Mouse (Mus musculus): ENCODE data around the gene Stx8.

The Stx8 gene

DNA sequence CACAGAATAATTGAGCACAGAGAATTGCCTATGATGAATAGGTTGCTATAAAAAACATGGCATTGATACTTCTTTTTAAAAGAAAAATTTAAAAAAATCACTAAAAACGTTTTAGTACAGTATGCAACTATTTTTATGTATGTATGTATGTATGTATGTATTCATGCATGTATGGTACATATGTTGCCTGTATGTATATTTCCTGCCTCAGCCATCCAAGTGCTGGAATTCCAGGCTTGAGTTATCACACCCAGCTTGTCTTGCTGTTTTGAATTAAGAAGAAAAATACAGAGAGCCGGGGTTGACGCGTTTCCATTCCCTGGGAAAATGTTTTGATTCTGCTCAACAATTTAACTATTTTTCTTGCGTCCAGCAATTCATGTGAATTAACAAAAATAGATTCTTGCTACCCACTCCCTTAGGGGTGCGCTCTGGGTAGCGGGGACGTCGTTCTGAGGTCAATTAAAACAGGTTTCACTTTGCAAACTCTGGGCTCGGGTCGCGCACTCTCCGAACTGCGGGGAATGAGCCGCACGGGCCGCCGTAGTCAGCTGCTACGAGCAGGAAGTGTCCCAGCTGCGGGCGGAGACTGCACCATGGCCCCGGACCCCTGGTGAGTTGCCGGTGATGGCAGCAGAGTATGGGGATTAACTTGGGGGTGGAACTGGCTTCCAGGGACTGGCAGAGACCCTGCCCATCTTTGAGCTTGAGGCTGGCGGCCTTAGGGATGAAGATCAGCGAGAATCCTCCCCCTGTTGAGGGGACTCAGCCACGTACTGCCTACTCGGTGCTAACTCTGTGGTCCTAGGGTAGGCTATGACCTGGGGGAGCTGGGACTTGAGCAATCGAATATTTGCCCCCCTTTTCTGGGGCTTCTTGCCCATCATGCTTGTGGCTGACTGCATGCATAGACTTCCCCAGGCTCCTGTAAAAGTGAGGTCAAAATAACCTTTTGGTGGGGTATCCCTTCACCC is at the start of gene Stx8:
Stx8 (plus strand) TSS at position 289 of the 974 bp plus-strand sequence.
- DNase-seq: peak; percentile 97 to 99

- DNase-seq: no peak
Observed at GRCm38 (mm10) chr11:67917126-67917525, 48.9 kb upstream of the Stx8 start.

DNA sequence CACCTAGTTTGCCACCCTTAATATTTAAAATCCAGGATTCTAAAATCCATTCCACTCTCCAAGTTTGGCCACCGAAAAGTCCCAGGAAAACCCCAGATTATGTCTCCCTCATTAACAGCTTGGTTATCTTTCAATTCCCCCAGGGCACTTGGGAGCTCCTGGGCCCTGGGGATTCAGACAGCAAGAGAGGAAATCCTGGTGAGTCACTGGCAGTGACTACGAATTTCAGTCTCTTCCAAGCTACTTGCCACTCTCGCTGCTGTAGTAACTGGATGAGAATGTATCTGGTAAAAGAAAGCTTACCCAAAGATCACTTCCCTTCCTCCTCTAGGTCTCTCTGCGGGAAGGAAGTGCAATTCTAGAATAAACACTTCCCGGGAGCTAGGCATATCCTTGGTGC is 46.4 kb upstream of the Stx8 start:
- no peak for DNase-seq

GRCm38 (mm10) chr11:67920226-67920960 is 45.6 kb upstream of the Stx8 start:
- no peak for DNase-seq

GRCm38 (mm10) chr11:67921091-67921826 is 44.7 kb upstream of the Stx8 start:
- peak; percentile 24 to 30 for DNase-seq

- DNase-seq: peak; percentile 36 to 40
Observed at GRCm38 (mm10) chr11:67921827-67922754, 43.9 kb upstream of the Stx8 start, which contains the start of gene Usp43. Gene Usp43 (minus strand): TSS chr11:67922153.

GRCm38 (mm10) chr11:67922755-67923125 is 43.3 kb upstream of the Stx8 start:
- DNase-seq: peak; percentile 50 to 66

DNA sequence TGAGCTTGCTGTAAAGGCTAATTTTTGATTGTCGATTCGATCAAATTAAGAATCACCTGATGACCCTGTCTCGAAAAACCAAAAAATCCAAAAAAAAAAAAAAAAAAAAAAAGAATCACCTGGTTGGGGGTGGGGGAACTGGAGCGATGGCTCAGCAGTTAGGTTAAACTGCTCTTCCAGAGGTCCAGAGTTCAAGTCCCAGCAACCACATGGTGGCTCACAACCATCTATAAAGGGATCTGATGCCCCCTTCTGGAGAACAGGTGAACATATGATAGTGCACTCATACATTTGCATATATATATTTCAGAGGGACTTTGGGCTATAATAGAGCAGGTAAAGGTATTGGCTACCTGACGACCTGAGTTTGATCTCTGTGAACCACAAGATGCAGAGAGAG is 42.3 kb upstream of the Stx8 start:
- DNase-seq: no peak

DNA sequence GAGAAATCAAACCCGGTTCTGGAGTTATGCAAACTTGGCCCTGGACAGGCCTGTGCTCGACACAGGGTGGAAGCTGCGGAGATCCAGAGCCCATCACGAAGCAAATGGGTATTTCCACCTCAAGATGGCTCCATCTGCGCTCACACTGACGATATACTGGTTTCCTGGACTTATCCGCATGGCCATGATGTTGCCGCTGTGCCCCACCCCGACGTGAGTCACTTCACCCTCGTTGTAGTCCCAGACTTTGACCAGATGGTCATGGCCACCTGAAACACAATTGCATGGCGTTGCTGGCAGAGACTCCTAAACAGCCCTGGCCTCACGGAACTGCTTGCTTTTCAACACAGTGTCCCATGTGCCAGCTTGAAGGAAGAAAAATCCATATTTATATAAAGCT is 41.0 kb upstream of the Stx8 start:
- DNase-seq: peak; percentile 28 to 29

GRCm38 (mm10) chr11:67926348-67927055 is 39.5 kb upstream of the Stx8 start:
- no peak for DNase-seq

DNA sequence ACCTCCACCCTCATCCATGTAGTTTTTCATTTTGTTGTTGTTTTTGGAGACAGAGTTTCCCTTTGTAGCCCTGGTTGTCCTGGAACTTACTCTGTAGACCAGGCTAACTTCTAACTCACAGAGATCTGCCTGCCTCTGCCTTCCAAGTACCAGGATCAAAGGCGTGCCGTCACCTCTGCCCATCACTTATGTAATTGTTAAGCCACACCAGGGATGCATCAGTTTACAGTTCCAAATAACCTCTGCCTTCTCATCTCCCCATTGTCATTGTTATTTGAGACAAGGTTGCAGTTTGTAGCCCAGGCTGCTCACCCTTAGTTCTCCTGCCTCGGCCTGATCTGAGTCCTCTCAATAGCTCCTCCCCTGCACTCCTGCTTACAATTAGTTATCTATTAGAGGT is 33.8 kb upstream of the Stx8 start:
- no peak for DNase-seq

DNA sequence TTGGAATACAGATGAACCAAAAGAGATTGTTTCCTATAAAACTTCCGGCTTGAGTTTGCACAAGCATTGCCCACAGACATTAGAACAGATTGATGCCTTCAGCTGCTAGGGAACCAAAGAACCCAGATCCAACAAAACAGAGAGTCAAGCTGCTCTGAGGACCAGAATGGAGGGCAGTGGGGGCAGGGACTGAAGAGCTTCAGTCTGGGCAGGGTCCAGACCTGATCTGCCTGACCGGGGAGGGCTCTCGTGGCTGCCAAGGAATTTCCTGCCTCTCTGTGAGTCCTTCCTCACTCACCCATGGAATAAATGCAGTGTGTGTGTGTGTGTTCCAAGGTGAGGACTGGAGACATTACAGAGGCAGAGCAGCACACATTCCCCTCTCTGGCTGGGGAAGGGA is 17.8 kb upstream of the Stx8 start:
- peak; percentile 23 to 42 for DNase-seq

DNA sequence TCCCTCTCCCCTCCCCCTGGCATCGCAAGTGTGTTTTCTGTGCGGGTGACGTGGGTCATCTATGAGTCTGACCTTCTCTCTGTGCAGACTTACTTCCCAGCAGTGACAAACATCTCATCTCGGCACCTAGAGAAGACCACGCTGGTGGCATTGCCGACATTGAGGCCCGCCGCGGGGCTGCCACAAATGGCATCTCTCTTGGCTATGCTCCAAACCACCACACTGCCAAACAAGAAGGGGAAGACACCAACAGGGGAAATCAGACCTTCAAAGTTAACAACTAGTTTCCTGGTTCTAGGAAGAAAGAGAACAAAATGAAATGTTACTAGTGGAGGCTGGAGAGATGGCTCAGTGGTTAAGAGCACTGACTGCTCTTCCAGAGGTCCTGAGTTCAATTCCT is 16.5 kb upstream of the Stx8 start:
- DNase-seq: peak in 1 of 2 experiments; percentile 19

DNA sequence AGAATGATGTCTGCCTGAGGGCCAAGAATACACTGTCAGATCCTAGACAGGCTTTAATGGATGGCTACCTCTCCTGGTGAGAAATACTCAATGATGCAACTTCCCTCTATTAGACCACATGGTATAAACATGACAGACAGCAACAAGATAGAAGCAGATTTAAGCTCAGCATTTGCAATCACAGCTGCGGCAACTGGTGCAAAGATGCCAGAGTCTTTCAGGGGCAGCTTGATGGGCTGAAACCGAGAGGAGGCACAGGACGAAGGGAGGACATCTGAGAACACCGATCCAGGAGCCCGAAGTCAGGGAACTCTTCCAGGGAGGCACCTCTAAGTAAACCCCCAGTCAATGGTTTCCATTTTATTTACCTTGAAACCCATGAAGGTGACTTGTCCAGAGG is 12.4 kb upstream of the Stx8 start:
- DNase-seq: no peak

- DNase-seq: no peak
Observed at GRCm38 (mm10) chr11:67954413-67954812, 11.6 kb upstream of the Stx8 start.

GRCm38 (mm10) chr11:67964110-67964509 is 1.9 kb upstream of the Stx8 start:
- no peak for DNase-seq

DNA sequence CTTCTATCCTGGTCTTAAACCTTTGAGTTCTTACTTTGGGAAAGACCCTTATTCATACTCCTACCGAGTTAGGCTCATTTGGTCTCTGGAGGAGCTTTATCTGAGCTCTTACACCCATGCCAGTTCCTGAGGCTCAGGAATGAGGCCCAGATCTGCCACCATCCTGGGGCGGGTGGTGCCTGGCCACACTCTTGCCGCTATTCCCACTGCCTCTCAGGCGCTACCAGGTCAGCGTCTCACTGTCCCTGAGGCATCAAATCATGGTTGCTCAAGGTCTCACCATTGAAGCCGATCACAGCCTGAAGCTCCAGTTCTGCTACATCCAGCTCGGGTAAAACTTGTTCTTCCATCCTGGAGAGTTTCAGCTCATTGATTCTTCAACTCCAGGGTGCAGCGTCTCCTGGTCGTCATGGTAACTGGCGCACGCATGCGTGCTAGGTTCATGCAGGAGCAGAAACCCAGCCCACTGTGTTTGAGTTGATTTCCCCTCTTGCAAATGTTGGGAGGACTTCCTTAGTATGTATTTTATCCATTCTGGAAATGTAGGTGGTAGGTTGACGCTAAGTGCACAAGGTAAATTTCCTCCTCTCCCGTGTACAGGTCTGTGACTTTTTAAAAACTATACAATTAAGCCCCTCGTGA is 630 bp upstream of the Stx8 start, which contains the start of gene Cfap52:
Cfap52 (minus strand) TSS at position 410 of the 642 bp plus-strand sequence.
- DNase-seq: peak; percentile 88 to 91

- DNase-seq: no peak
Observed at GRCm38 (mm10) chr11:67967831-67968230, 1.8 kb downstream of the Stx8 start.

- DNase-seq: no peak
Observed at GRCm38 (mm10) chr11:67972606-67973005, 6.6 kb downstream of the Stx8 start.

DNA sequence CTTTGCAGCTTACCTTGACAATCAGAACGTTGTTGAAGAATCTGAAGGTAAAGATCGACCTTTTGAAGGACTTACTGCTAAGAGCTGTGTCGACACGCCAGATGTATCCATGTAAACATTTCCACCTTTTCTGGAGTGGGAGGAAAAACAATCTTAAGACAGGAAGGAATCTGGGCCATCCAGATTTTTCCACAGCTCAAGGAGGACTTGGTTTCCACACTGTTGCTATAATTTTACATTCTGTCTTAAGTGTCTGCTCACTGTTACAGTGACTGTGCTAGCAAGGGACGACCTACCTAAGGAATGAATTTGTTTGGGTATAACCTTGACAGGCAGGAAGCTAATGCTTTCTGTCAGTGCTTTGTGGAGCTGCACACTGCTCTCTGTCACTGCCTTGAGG is 7.2 kb downstream of the Stx8 start:
- no peak for DNase-seq

DNA sequence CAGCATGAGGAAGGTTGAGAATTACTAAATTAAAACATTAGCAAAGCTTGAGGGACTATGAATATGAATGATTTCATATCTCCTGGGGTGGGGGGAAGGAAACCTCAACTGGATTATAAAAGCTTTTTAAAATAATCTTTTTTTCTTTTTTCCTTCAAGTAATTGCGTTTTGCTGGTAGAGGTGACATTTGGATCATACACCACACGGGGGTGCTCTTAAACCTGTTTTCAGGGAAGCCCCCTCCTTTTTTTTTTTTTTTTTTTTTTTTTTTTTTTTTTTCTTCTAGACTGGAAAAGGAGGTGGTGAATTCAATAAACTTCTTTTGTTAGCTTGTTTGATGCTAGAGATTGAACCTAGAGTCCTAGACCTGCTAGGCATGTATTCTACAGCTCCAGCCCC is 9.3 kb downstream of the Stx8 start:
- DNase-seq: peak; percentile 43 to 68

Measured in cerebellum, postnatal 14 days (tissue).